Mouse (Mus musculus) liver, embryonic 12.5 days (tissue): ENCODE measurements around the gene Pkd1l3. TPM values are rescaled to one million over a fixed set of nuclear protein-coding genes. Genes with fewer than 3 reads are reported as not detected.

ENCODE experiments used
- ATAC-seq: fragments of 200-750 bp; cut with Nextera tagmentation; 2 replicates; pipeline ENCODE4 v1.8.0; 2017; ENCODE audit warnings: moderate number of reproducible peaks, mild to moderate bottlenecking, moderate library complexity
- H3K27ac ChIP-seq: fragments of 300-500 bp; sonication (generic); 2 replicates; pipeline ENCODE4 v1.5.1; 2016; ENCODE audit warnings: mild to moderate bottlenecking
- H3K27me3 ChIP-seq: fragments of 300-500 bp; sonication (generic); replicated peaks from 2 replicates; pipeline ENCODE4 v1.6.1; 2016; ENCODE audit warnings: mild to moderate bottlenecking, moderate library complexity
- H3K36me3 ChIP-seq: fragments of 300-500 bp; sonication (generic); 2 replicates; pipeline ENCODE4 v1.6.1; 2016; ENCODE audit warnings: mild to moderate bottlenecking, moderate library complexity
- H3K4me1 ChIP-seq: fragments of 300-500 bp; sonication (generic); 2 replicates; pipeline ENCODE4 v1.6.1; 2016
- H3K4me2 ChIP-seq: fragments of 300-500 bp; sonication (generic); 2 replicates; pipeline ENCODE4 v1.6.1; 2016; ENCODE audit warnings: mild to moderate bottlenecking, moderate library complexity
- H3K4me3 ChIP-seq: fragments of 300-500 bp; sonication (generic); 2 replicates; pipeline ENCODE4 v1.5.1; 2016; ENCODE audit warnings: mild to moderate bottlenecking, moderate library complexity
- H3K9ac ChIP-seq: fragments of 300-500 bp; sonication (generic); 2 replicates; pipeline ENCODE4 v1.6.1; 2016; ENCODE audit warnings: mild to moderate bottlenecking, moderate library complexity
- H3K9me3 ChIP-seq: fragments of 300-500 bp; sonication (generic); replicated peaks from 2 replicates; pipeline ENCODE4 v1.6.1; 2016; ENCODE audit warnings: mild to moderate bottlenecking, moderate library complexity
- WGBS: fragments of 180-500 bp; shearing (Covaris S2); methylation state at CpG from one replicate; pipeline ENCODE4 v1.1.7; 2016; ENCODE audit not compliant: insufficient replicate concordance; 5-methylcytosine and 5-hydroxymethylcytosine counted together
- polyA plus RNA-seq: library from polyadenylated mRNA; unstranded; fragments of >200 nt; fragmentation: Nextera tagmentation; extraction: Ambion mirVana; gene quantifications from 2 replicates; pipeline ENCODE4 v1.2.1, GENCODE M21; 2016

Gene Pkd1l3
- polyA plus RNA-seq, 1 experiment from 2014 or later: 0.97 TPM

- WGBS: 63% methylated on average over 3 of the region's 3 CpGs
- no peak; the same call in 1 of the 2 replicates for ATAC-seq
- no peak overlapping the region for H3K9ac ChIP-seq
- no peak overlapping the region for H3K4me3 ChIP-seq
- 0 out of 2 replicates have a peak, but pooled peaks cover 3% of the 10 kb centered on the region for H3K4me1 ChIP-seq
- no peak overlapping the region for H3K27ac ChIP-seq
- peaks cover 49% of the 10 kb centered on the region for H3K36me3 ChIP-seq
- H3K4me2 ChIP-seq: no peak overlapping the region
- no peaks in the 10 kb centered on the region for H3K9me3 ChIP-seq
- 0 out of 2 replicates have a peak, but pooled peaks cover 4% of the 10 kb centered on the region for H3K27me3 ChIP-seq
Measured at GRCm38 (mm10) chr8:109591367-109591766, 22.9 kb upstream of the Pkd1l3 start.

GRCm38 (mm10) chr8:109592164-109592563 lies 22.2 kb upstream of the Pkd1l3 start:
- 0 out of 2 replicates have a peak, but pooled peaks cover 3% of the 10 kb centered on the region for H3K4me1 ChIP-seq
- H3K9ac ChIP-seq: no peak overlapping the region
- 81% methylated on average over 5 of the region's 5 CpGs for WGBS
- H3K27me3 ChIP-seq: no peaks in the 10 kb centered on the region
- no peak overlapping the region for H3K27ac ChIP-seq
- H3K4me3 ChIP-seq: no peak overlapping the region
- no peak for ATAC-seq
- H3K9me3 ChIP-seq: no peaks in the 10 kb centered on the region
- H3K4me2 ChIP-seq: no peak overlapping the region
- peaks cover 55% of the 10 kb centered on the region for H3K36me3 ChIP-seq

GRCm38 (mm10) chr8:109593117-109593788 lies 21.1 kb upstream of the Pkd1l3 start:
- no peak overlapping the region for H3K9ac ChIP-seq
- 72% methylated on average over 6 of the region's 6 CpGs for WGBS
- H3K36me3 ChIP-seq: peaks cover 60% of the 10 kb centered on the region
- 0 out of 2 replicates have a peak, but pooled peaks cover 3% of the 10 kb centered on the region for H3K4me1 ChIP-seq
- H3K27me3 ChIP-seq: no peaks in the 10 kb centered on the region
- no peak overlapping the region for H3K4me2 ChIP-seq
- ATAC-seq: no peak
- no peak overlapping the region for H3K4me3 ChIP-seq
- no peaks in the 10 kb centered on the region for H3K9me3 ChIP-seq
- no peak overlapping the region for H3K27ac ChIP-seq

DNA sequence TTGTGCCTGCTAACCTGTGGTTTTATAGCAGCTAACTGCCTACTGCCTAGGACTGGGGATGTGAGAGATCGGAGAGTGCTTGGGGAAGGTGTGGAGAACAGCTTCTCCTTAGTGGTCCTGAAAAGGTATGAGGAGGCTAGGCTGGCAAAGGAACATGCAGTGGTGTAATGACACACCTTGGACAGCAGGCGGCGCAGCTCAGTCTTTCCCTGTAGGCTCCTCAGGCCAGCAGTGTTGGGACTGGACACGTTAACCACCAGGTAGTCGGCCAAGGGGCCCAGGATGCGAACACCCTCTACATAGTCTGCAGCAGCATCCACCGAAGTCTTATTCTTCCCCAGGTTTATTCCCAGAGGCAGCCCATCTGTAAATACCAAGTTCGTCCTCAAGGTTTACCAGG lies 18.5 kb upstream of the Pkd1l3 start:
- Histone ChIP-seq H3K27me3 (no peaks in the 10 kb centered on the region), H3K4me2 (no peak overlapping the region), H3K36me3 (peaks cover 82% of the 10 kb centered on the region), H3K9me3 (no peaks in the 10 kb centered on the region), H3K27ac (no peak overlapping the region), H3K4me1 (0 out of 2 replicates have a peak, but pooled peaks cover 3% of the 10 kb centered on the region), H3K9ac (no peak overlapping the region), H3K4me3 (no peak overlapping the region)
- WGBS: 47% methylated on average over 8 of the region's 8 CpGs
- ATAC-seq: peak; percentile 55; the same call in 1 of the 2 replicates

- H3K4me2 ChIP-seq: peak overlapping the region; percentile 91
- WGBS: 60% methylated on average over 2 of the region's 2 CpGs
- H3K9me3 ChIP-seq: no peaks in the 10 kb centered on the region
Measured at GRCm38 (mm10) chr8:109606725-109607124, 7.6 kb upstream of the Pkd1l3 start.

GRCm38 (mm10) chr8:109607650-109608049 lies 6.7 kb upstream of the Pkd1l3 start:
- Histone ChIP-seq H3K27me3 (no peaks in the 10 kb centered on the region), H3K36me3 (peaks cover 33% of the 10 kb centered on the region), H3K4me3 (peak overlapping the region; percentile 64), H3K4me1 (peaks cover 29% of the 10 kb centered on the region), H3K4me2 (peak overlapping the region; percentile 91), H3K9ac (peak overlapping the region; percentile 76), H3K27ac (peak overlapping the region; percentile 94), H3K9me3 (no peaks in the 10 kb centered on the region)
- no peak for ATAC-seq
- 4% methylated on average over 12 of the region's 12 CpGs for WGBS

More at GRCm38 (mm10) chr8:109606725-109607124, 7.6 kb upstream of the Pkd1l3 start:
- H3K4me1 ChIP-seq: peaks cover 29% of the 10 kb centered on the region
- H3K36me3 ChIP-seq: peaks cover 42% of the 10 kb centered on the region
- H3K9ac ChIP-seq: 0 out of 2 replicates have a peak overlapping the region, but pooled peaks have one; percentile 76
- H3K27me3 ChIP-seq: no peaks in the 10 kb centered on the region
- H3K4me3 ChIP-seq: no peak overlapping the region
- no peak for ATAC-seq
- no peak overlapping the region for H3K27ac ChIP-seq

DNA sequence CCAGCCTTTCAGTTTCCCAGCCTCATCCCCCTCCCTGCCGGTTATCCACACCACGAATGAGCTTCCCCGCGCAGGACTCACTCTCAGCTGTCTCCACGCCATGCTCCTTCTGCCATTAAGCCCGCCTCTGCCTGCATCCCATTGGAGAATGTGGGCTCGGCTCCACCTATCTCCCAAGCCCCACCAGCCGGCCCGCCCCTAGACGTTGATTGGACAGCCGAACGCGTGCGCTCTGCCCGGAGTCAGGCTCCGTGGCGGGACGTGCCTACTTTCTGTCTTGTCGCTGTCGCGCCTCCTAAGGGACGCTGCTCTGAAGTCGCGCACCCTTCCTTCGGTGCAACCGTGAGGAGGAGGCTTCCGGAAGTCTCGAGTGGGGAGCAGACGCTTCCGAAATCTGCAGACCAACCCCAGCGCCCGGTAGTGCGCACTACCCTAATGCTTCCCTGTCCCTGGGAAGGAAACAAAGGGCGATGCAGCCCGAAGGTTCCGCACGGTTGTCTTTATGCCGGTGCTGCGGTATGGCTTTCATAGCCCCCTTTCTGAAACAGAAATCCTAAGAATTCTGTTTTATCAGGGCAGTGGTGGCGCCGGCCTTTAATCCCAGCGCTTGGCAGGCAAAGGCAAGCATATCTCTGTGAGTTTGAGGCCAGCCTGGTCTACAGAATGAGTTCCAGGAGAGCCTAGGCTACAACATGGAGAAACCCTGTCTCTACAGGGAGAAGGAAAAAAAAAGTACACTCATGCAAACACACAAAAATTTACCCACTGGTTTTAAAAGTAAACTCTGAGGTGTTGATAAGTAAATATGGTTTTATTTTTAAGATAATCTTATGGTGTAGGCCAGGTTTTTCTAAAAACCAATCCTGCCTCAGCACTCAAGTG lies 5.8 kb upstream of the Pkd1l3 start, which contains the start of gene Dhodh:
Gene Dhodh, minus strand, starts transcription at position 403 of the 882 bp plus-strand sequence.
- peak; percentile 99 for ATAC-seq
- Histone ChIP-seq H3K4me3 (peak within 1 kb of the TSS; percentile 64), H3K27me3 (no peaks in the 10 kb centered on the region), H3K27ac (peak within 1 kb of the TSS; percentile 94), H3K36me3 (peaks cover 25% of the 10 kb centered on the region), H3K4me2 (peak within 1 kb of the TSS; percentile 91), H3K9ac (peak within 1 kb of the TSS; percentile 76), H3K4me1 (peaks cover 33% of the 10 kb centered on the region), H3K9me3 (no peaks in the 10 kb centered on the region)
- under 1% methylated on average over 42 of the region's 42 CpGs for WGBS

GRCm38 (mm10) chr8:109609153-109609502 lies 5.2 kb upstream of the Pkd1l3 start:
- no peaks in the 10 kb centered on the region for H3K9me3 ChIP-seq
- H3K36me3 ChIP-seq: peaks cover 18% of the 10 kb centered on the region
- H3K9ac ChIP-seq: peak overlapping the region; percentile 76
- peak overlapping the region; percentile 64 for H3K4me3 ChIP-seq
- peak overlapping the region; percentile 91 for H3K4me2 ChIP-seq
- no peaks in the 10 kb centered on the region for H3K27me3 ChIP-seq
- H3K4me1 ChIP-seq: peaks cover 37% of the 10 kb centered on the region
- ATAC-seq: no peak
- peak overlapping the region; percentile 94 for H3K27ac ChIP-seq
- 12% methylated on average over 5 of the region's 5 CpGs for WGBS

DNA sequence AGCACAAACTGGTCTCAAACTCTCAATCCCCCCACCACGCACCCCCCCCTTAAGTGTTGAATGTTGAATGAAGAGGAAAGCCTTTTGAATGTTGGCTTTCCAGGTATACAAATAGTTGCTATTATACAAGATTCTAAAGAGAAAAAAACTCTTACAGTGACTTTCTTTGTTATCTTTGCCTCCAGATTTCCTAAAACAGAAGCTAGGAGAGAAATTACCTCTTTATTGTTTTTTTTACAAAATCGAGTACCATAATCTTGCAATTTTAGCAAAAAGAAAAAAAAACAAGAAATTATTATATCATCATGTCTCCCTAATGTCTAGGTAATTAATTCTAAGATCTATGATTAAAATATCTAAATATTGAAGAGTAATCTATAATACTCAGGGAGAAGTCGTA lies 1.3 kb downstream of the Pkd1l3 start:
- Histone ChIP-seq H3K4me1 (peaks cover 20% of the 10 kb centered on the region), H3K9me3 (peaks cover 4% of the 10 kb centered on the region; the same call in 1 of the 2 replicates), H3K27ac (no peak overlapping the region), H3K9ac (no peak overlapping the region), H3K4me3 (no peak overlapping the region), H3K4me2 (no peak overlapping the region), H3K27me3 (no peaks in the 10 kb centered on the region), H3K36me3 (no peaks in the 10 kb centered on the region; the same call in 1 of the 2 replicates)
- no peak for ATAC-seq
- 57% methylated on average over 3 of the region's 3 CpGs for WGBS

DNA sequence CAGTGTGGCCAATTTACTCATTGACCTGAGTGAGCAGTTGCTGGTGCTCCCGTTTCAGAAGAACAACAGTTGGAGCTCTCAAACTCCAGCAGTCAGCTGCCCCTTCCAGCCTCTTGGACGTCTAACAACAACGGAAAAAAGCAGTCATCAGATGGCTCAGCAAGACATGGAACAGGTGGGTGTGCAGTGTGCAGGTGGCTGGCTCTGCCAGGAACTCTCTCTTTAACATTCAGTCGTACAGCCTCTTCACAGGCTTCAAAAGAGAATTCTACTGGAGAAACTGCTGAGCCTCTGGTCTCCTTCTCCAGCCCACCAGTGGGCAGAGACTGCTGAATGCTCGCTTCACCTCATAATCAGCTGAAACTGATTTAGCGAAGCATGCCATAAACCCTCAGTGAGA lies 14.3 kb downstream of the Pkd1l3 start:
- Histone ChIP-seq H3K4me1 (no peaks in the 10 kb centered on the region), H3K9ac (no peak overlapping the region), H3K36me3 (no peaks in the 10 kb centered on the region), H3K4me2 (no peak overlapping the region), H3K27ac (no peak overlapping the region), H3K4me3 (no peak overlapping the region), H3K9me3 (no peaks in the 10 kb centered on the region), H3K27me3 (no peaks in the 10 kb centered on the region)
- WGBS: 67% methylated on average over 6 of the region's 6 CpGs
- ATAC-seq: no peak

- no peak overlapping the region for H3K9ac ChIP-seq
- no peaks in the 10 kb centered on the region for H3K36me3 ChIP-seq
- H3K4me1 ChIP-seq: no peaks in the 10 kb centered on the region
- no peaks in the 10 kb centered on the region for H3K9me3 ChIP-seq
- no peaks in the 10 kb centered on the region for H3K27me3 ChIP-seq
- no peak overlapping the region for H3K4me2 ChIP-seq
- WGBS: 68% methylated on average over 5 of the region's 5 CpGs
- H3K4me3 ChIP-seq: no peak overlapping the region
- ATAC-seq: no peak
- no peak overlapping the region for H3K27ac ChIP-seq
Measured at GRCm38 (mm10) chr8:109632498-109632897, 18.2 kb downstream of the Pkd1l3 start.

GRCm38 (mm10) chr8:109635146-109635545 lies 20.8 kb downstream of the Pkd1l3 start:
- no peaks in the 10 kb centered on the region for H3K27me3 ChIP-seq
- H3K4me2 ChIP-seq: no peak overlapping the region
- WGBS: 82% methylated on average over 8 of the region's 8 CpGs
- no peak overlapping the region for H3K9ac ChIP-seq
- no peak for ATAC-seq
- H3K9me3 ChIP-seq: no peaks in the 10 kb centered on the region
- H3K27ac ChIP-seq: no peak overlapping the region
- H3K36me3 ChIP-seq: no peaks in the 10 kb centered on the region
- no peak overlapping the region for H3K4me3 ChIP-seq
- H3K4me1 ChIP-seq: no peaks in the 10 kb centered on the region
